Mouse (Mus musculus) urinary bladder, postnatal 10 days (tissue): Measurements from ENCODE around the gene Smyd1.
"Not testable (repeated sequence)": the region's sequence is repeated elsewhere in the genome, so short reads cannot be mapped to it uniquely, and the experiment has no call there.

ENCODE experiments used
- DNase-seq: peaks from one replicate; pipeline ENCODE4 v3.0.0; 2022; ENCODE audit warnings: low spot score

Gene Smyd1

GRCm38 (mm10) chr6:71321826-71322283, at the start of gene Smyd1:
TSS of gene Smyd1 (minus strand) at chr6:71322233.
- DNase-seq = no peak

DNA sequence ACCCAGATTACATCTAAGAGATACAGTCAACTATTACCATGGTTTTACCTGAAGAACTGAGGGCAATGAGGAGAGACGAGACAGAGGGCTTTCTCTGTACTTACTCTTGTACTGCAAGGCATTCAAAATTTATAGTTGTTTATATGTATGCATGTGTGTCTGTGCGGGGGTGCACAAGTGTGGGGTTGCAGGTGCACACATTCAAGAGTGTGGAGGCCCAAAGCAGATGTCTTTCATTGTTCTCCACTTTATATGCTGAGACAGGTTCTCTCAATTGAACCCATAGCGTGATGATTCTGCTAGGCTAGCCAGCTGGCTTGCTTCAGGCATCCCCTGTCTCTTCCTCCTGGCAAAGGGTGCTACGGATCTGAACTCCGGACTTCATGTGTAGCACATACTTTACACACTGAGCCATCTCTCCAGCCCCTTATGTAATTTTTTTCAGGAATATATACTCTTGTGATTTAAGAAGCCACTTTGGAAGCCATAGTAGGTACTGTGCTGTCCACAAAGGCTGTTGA, 49.1 kb upstream of the Smyd1 start:
- no peak for DNase-seq

DNA sequence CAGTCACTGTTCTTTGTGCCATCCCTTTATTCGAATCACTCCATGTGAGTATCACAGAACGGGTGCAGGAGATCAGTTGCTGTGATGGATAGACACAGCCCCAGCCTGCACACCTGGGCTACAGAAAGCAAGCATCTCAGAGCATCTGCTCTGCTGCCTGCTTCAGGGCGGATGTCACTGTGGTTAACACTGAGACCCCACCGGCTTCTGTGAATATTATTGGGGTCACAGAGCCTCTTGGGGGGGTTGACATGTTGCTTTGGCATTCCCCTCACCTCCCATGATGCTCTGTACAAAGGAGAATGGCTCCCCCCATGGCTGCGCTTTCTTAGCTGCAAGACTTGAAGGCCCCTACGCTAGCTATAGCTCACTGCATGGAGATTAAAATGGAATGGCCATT, 47.4 kb upstream of the Smyd1 start:
- DNase-seq = no peak

- no peak for DNase-seq
These were observed 42.0 kb upstream of the Smyd1 start for GRCm38 (mm10) chr6:71363995-71364394.

DNA sequence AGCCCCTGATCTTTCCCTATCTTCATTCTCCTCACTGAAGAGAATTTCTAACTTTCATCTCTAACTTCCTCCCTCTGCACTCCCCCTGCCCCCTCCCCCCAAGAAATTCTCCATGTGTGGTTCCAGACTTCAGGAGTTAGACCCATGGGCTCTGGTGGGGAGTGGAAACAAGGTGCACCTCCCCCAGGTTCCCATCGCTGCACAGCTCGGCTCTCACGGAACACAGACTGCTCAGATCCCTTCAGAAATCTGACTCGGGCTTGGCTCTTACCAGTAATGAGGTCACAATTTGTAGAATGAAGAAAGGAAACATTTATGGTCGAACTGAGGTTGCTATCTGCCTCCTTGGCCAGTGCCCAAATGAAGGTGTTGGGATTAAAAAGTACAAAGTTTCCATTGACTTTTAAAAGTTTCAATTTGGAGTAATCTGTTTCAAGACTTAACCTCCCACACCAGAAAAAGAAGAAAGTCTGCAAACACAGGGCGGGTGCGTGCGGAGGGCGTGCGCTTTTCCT, 39.2 kb upstream of the Smyd1 start:
- no peak for DNase-seq

DNA sequence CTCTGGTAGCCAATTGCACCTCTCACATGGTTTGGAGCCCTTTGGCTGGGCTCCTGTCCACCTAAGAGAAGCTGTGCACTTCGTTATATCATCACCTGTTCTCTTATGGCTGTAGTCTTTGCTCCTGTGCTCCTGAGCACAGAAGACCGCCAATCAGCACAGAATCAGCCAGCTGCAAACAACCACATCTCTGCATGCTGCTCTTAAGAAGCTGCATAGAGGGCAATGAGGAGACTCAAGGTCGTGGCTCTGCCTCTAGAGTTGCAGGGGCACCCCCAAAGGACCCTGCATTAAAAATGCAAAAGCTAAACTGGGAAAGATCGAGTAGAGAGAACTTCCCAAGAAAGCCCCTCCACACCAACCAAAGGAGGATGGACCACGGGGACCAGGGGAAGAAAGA, 38.7 kb upstream of the Smyd1 start:
- no peak for DNase-seq

DNA sequence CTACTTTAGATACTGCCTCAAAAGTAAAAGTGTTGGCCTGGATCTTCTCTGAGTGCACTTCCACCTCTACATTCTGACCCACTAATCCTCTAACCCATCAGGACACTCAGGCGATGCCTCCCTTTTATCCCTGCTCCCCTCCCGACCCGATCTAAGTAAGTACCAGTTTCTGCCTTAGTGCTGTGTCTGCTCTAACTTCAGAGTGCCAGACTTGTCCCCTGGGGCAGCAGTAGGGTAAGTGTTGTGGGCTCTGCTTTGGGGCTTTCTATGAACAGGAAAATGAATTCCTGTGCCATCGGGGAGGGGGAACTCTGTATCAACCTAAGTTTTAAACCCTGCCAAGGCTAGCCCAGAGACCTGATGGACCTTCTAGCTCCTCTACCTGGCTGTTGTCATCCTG, 38.2 kb upstream of the Smyd1 start:
- DNase-seq = no peak

DNA sequence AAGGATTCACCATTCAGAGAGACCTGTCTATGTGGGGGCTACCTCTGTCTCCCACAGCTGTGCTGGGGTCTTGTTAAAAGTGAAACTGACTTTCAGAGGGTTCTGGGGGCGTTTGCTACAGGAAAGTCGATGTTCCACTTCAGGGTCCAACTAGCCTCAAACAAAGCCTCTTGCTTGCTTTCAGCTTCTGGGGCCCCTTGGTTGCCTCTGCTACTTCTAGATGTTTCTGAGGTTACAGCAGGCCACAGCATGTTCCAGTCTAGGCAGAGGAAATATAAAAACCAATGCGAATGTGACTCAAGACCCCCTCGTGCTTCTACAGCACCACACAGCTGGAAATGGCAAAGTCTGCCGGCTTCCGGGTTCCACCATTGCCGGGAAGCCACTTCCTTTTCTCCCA, 35.5 kb upstream of the Smyd1 start:
- no peak for DNase-seq

GRCm38 (mm10) chr6:71353722-71354121, 31.7 kb upstream of the Smyd1 start:
- DNase-seq = no peak

GRCm38 (mm10) chr6:71352866-71353427, 30.9 kb upstream of the Smyd1 start:
- DNase-seq = no peak

DNA sequence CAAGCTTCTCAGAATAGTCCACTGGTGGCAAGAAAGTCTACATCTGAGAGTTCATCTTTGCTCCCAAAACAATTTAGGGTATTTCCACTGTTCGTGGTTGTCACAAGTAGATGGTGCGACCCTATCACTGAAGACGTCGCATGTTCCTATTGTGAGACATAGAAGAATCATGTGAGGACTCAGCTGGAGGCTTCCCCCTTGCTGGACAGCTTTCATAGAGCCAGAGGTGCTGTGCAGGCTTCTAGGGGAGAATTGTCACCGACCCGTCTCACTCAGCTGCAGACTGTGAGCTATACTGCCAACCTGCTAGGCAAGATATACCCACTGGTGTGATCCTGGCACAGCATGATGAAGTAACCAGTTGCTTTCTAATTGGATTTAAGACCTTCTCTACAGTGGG, 30.2 kb upstream of the Smyd1 start:
- DNase-seq = no peak

DNA sequence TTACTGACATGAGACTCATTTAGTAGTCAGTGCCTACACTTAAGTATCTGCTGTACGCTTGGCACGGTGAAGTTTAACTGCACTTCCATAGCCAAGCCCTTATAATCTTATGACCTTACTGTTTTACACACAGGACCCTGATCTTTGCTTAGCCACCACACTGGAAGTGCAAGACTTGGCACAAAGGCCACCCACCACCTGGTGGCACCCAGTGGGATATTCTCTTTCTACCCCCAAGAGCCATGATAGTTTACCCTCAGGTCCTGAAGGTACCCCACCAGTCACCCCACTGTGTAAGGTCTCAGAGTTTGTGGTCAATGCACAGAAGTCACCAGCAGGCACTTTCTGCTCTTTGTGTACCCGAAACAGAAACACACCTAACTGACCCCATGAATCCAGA, 29.2 kb upstream of the Smyd1 start:
- no peak for DNase-seq

GRCm38 (mm10) chr6:71348006-71348405, 26.0 kb upstream of the Smyd1 start:
- DNase-seq = no peak

- DNase-seq = no peak
These were observed 19.1 kb upstream of the Smyd1 start for GRCm38 (mm10) chr6:71341179-71341578.

DNA sequence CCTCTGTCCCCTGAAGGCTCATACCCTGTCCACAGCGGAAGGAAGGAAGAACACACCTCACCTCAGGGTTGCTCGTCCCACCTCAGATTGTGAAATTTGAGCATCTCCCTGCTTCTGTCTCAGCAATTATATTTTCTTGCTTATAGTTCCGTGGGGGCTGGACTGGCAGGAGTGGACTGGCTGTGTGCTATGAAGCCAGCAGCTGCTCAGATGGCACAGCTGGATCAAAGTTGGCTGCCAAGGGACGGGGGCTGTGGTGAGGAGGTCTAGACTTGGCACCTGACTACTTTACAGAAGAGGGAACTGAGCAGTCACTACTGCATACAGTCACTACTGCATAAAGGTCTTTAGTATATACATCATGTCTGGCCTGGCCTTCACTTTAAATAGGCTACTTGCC, 17.3 kb upstream of the Smyd1 start:
- no peak for DNase-seq

GRCm38 (mm10) chr6:71338941-71339340, 16.9 kb upstream of the Smyd1 start:
- DNase-seq = no peak

DNA sequence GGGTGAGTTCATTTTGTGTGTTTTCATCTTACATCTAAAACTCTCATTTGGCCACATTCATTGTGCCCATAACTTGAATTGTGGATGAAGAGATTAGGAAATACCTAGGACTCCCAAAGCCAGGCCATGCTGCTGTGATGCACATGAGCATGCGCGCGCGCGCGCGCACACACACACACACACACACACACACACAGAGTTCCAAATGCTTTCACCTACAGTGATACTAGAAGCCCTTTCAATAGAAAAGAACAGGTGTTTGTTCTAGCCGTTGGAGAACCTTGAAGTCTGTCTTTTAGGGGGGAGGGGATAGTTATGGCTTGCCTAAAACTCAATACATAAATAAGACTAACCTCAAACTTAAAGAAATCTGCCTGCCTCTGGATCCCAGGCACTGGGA, 15.6 kb upstream of the Smyd1 start:
- DNase-seq = no peak

DNA sequence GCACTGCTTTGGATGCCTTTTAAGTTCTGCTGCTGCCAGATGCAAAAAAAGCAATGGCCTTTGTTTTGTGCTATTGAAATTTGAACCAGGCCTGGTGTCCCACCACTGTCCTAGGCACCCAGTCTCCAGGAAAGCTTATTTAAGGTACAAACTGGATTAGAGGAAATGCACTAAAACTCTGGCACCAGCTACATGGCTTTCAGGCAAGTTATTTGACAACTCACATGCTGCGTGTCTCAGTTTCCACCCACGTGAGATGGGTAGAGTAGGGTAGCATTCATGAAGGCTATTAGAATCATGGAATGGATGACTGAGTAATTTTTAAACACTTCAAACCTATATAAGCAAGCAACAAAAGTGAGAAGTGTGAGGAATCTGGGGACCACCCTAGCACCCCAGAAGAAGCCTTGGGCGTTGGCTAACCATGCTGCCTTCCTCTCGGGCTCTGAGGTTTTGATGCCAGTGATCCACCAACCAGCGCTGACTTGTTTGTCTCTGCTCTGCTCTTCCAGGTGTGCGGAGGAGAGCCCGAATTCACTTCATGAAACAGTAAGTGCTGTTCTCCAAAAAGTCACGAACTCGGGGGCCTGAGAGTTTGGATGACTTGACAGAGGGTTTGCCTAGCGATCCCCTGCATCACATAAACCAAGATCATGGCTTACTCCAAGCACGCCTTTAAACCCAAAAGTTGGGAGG, 11.7 kb upstream of the Smyd1 start:
- no peak for DNase-seq

- no peak for DNase-seq
These were observed 11.0 kb upstream of the Smyd1 start for GRCm38 (mm10) chr6:71333031-71333430.

- no peak for DNase-seq
These were observed 10.4 kb upstream of the Smyd1 start for GRCm38 (mm10) chr6:71332236-71332965.

DNA sequence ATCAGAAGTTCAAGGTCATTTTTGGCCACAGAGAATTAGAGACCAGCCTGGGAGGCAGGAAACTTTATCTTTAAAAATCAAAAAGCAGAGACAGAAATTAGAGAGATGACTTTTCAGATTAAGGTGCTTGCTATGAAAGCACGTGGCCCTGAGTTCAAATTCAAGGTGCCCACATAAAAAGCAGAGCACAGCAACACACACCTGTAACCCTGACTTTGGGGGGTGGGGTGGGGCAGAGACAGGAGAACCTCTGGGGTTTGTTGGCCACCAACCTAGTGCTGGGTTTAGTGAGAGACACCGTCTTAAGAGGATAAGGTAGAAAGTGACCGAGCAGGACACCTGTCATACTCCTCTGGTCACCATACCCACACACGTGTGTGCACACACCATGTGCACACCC, 9.5 kb upstream of the Smyd1 start:
- DNase-seq = not testable (repeated sequence)

- no peak for DNase-seq
These were observed 8.5 kb upstream of the Smyd1 start for GRCm38 (mm10) chr6:71330486-71330885.

DNA sequence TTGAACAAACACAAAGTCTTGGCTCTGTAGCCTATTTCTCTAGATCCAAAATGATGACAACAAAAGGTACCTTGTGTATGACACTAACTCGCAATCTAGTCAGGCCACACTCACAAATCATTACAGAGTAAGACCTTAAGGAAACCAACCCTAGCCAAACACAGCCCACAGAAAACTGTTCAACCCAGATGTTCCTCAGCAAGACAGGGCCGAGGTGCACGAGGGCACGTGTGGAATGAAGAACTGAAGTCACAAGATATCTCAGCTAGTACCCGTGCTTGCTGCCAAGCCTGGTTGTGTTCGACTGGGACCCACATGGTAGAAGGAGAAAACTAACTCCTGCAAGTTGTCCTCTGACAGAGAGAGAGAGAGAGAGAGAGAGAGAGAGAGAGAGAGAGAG, 7.8 kb upstream of the Smyd1 start:
- no peak for DNase-seq
